Mouse (Mus musculus): Measurements from ENCODE around the gene Fkbp15.

GRCm38 (mm10) chr4:62314516-62314915, 45.8 kb downstream of the Fkbp15 start:
- TF ChIP-seq CTCF (IDR thresholded peaks at IDR 0.05) (no peak), EP300 (IDR thresholded peaks at IDR 0.05) (no peak)

Measured in lung, postnatal 0 days (tissue).